Comparison of ENCODE assay signal across 17 mouse cellular contexts in the genomic region with DNA sequence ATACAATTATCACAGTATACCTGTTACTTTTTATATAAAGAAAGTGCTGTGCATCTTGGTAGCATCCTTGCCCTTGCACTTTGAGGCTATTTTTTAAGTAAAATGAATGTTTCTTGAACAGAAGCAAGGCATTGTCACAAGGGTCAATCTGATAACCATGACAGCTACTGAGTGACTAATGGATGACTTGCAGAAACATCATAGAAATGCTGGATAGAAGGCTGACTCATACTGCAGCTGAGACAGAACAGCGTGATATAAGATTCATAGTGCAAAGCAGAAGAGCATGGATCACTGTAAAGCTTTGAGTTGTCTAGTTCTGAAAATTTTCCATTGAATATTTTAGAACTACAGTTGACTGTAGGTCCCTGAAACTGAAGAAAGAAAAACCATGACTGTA.
"Had no signal": no experiment of that assay in that cellular context is flagged by ENCODE, and none has a peak within 500 bp of the region (broad histone marks: within the 10 kb centered on the region; RNA-seq: fewer than 3 reads in every experiment).

No protein-coding gene starts in this region.

- H3K36me3 ChIP-seq: limb, embryonic 10.5 days; liver, embryonic 15.5 days; midbrain, embryonic 12.5 days; neural tube, embryonic 15.5 days; stomach, embryonic 15.5 days had no signal

- H3K4me2 ChIP-seq: liver, embryonic 11.5 days; liver, embryonic 15.5 days; midbrain, embryonic 12.5 days; neural tube, embryonic 15.5 days; stomach, embryonic 15.5 days had no signal

- H3K9me3 ChIP-seq: limb, embryonic 10.5 days; liver, embryonic 15.5 days; megakaryocyte, embryonic 14.5 days; midbrain, embryonic 12.5 days; neural tube, embryonic 15.5 days; stomach, embryonic 15.5 days had no signal

- H3K27ac ChIP-seq: kidney, postnatal 0 days; left cerebral cortex, adult 2 months; limb, embryonic 10.5 days; liver, embryonic 15.5 days; macrophage; midbrain, embryonic 12.5 days; neural tube, embryonic 15.5 days; stomach, embryonic 15.5 days had no signal

- H3K27me3 ChIP-seq: liver, embryonic 15.5 days; megakaryocyte, embryonic 14.5 days; midbrain, embryonic 12.5 days; neural tube, embryonic 15.5 days; stomach, embryonic 15.5 days had no signal

- H3K4me1 ChIP-seq: limb, embryonic 10.5 days; liver, embryonic 15.5 days; megakaryocyte, embryonic 14.5 days; midbrain, embryonic 12.5 days; neural tube, embryonic 15.5 days; stomach, embryonic 15.5 days had no signal

- DNase-seq: kidney, adult 9 months; kidney, postnatal 36 days; lung, adult 2 months; lung, postnatal 10 days; right cerebral cortex, postnatal 4 days; spleen, adult 18-20 months; thymus, postnatal 36 days had no signal

- H3K9ac ChIP-seq: liver, embryonic 15.5 days; midbrain, embryonic 12.5 days; neural tube, embryonic 15.5 days; stomach, embryonic 15.5 days had no signal

- H3K4me3 ChIP-seq: left cerebral cortex, adult 2 months; limb, embryonic 10.5 days; liver, embryonic 15.5 days; megakaryocyte, embryonic 14.5 days; midbrain, embryonic 12.5 days; neural tube, embryonic 15.5 days; stomach, embryonic 15.5 days had no signal
